Mouse (Mus musculus) gastrocnemius, postnatal 4 days (tissue): ENCODE data around the gene Tlx1. TPM values are rescaled to one million over a fixed set of nuclear protein-coding genes. Genes with fewer than 3 reads are reported as not detected.
A peak's percentile ranks its signal among the peaks of the same experiment; 100 is the strongest.

ENCODE experiments used
- DNase-seq, 2 experiments: peaks; one replicate each; pipeline ENCODE4 v3.0.0; 2021 to 2022; ENCODE audit warnings: low spot score in 2 of 2, mixed read lengths in 2 of 2
- total RNA-seq, 2 experiments: library from RNA; stranded (reverse); gene quantifications; 2 replicates each; pipeline ENCODE4 v1.2.3; 2021

The Tlx1 gene
- total RNA-seq, 2 experiments from 2014 or later, result 0.31 TPM; not detected in 1

DNA sequence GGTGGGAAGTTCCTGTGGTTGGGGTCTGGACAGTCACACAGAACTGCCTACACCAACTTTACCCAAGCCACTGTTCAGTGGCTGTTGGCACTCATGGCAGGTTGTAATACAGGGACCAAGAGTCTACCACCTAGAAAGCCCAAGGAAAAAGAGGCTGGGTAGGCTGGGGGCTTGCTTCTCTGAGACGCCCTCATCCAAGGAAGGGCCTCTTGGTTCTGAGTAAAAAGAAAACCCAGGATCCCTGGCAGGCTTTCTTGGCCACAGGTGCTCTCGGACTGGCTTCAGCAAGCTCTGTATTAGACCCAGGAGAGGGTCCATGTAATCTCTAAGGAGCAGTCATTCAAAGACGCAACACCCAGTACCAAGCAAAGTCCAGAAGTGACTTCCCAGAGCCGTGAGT lies 7.7 kb downstream of the Tlx1 start:
- no peak for DNase-seq

DNA sequence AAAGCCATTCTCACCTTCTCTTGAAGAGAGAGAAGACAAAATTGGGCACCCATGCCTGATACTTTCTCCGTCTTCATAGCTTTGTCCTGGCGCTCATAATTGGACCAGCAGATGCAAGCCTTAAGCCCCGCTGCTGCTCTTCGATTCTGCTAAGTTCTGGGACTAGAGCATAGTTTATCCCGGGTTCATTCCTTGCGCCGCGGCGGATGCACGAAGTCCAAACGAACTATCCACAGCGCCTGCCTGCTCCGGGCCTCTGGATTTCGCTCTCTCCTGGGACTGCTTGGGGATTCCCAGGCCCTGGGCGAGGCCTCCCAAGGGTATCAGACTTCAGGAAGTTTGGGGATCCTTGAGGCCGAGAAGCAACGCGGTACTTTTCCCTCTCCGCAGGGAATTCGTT lies 8.4 kb downstream of the Tlx1 start:
- DNase-seq, result no peak

DNA sequence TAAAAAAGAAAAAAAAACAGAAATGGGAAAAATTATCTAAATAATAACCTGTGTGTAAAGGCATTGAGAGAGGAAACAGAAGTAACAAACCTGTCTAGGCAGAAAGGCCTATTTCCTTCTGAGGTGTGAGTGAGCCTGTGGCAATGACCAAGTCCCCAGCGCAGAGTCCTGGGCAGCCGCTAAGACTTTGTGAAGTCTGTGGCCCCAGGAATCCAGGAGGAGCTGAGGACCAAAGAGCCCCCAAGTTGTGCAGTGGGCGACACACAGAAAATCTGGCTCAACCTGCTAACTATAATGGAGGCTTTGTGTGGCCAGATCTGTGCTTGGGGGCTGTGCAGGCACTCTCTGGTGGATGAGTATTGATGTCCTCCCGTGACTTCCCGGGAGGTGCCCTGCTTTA lies 9.0 kb downstream of the Tlx1 start:
- no peak for DNase-seq

DNA sequence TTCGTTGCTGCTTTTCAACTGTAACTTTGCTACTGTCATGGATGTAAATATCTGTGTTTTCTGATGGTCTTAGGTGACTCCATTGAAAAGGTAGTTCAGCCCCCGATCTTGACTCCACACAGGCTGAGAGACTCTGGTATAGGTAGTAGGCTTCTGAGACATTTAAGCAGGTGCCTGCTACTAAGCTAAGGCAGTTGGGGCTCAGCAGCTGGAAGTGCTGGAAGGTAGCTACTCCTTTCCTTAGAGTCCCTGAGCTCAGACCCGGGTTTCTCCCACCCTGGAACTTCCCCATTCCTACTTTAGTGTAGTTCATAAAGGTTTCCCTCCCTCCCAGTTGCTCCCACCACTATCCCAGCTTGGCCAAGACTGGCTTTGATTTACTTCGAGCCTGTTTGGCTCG lies 9.5 kb downstream of the Tlx1 start:
- no peak for DNase-seq

DNA sequence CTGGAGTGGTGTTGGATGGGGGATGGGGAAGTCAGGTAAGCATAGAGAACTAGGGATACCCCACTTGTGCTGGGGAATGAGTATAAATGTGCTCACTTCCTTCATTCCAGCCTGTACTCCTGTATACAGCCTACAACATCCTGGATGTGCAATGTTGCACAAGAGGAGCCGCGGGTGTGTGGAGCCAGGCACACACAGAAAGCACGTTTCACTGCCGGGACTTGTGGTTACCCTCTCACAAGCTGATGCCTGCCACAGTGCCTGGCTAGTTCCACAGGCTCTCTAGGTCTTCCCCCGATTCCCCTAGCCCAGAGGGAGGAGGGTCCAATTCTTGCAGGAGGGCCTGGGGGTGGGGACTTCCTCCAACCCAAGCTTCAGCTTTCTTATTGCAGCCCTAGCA lies 10.0 kb downstream of the Tlx1 start:
- no peak for DNase-seq

DNA sequence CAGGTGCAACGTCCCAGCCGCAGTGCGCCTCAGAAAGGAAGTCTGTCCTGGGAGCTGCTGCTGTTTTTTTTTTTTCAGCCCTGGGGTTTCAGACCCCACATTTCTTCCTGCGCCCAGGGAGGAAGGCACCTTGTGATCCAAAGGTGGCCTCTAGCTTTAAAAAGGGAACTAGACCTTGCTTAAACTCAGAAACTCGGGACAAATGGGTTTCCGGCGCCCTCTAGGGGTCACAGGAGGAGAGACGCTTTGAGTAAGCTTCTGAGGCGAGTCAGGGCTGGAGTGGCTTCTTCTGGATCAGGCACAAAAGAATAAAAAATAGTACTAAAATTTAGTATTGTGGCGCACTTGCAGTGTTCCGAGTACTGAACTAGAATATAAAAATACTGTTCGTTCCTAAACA lies 10.6 kb downstream of the Tlx1 start:
- peak in 1 of 2 experiments; percentile 63 for DNase-seq

DNA sequence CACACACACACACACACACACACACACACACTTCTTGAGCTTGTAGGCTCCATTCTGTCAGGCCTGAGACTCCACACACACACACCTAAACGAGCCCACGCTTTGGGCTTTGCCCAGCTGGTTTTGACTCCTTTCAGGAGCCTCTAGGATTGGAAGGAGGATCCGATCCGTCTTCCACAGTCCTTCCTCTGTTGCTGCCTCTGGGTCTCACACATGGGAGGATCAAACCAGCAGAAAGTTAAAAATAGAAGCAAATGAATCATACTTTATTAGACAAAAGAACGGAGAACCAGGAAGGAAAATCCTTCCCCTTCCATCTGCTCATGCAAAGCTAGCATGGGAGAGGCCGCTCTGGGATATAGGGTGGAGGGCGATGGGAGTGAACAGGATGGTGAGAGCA lies 11.7 kb downstream of the Tlx1 start:
- no peak for DNase-seq

DNA sequence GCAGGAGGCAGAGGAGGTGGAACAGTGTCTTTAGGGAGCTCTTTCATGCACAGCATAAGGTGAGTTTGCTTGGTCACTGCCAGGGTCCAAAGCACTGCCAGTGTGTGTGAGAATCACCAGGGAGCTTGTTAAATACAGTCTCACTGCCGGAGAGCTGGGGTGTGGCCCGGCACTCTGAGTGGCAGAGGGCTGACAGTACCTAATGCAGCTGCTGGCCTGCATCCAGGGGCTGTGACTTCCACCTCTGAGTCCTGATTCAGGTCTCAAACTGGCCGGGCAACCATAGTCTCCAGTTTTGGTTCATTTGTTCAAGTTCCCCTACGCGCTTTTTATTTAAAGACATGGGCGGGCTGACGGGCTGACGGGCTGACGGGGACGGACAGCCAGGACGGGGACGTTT lies 12.4 kb downstream of the Tlx1 start:
- DNase-seq, result no peak

DNA sequence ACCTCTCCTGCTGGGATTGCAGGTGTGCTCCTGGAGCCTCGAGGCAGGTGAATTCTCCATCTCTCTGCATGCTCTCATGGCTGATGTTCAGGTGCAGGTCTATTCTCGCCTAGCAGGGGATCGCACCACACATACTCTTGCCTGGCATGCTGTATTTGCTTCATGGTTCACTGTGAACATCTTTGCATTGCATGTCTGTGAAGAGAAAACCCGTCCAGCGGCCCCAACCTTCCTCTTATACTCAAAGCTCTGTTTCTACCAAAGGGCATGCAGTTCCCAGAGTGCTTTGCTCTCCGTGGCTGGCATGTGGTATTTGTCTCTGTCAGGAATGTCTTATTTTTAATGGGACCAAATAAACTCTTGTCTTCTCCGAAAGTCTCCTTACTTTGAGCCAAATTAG lies 20.0 kb downstream of the Tlx1 start:
- no peak for DNase-seq

DNA sequence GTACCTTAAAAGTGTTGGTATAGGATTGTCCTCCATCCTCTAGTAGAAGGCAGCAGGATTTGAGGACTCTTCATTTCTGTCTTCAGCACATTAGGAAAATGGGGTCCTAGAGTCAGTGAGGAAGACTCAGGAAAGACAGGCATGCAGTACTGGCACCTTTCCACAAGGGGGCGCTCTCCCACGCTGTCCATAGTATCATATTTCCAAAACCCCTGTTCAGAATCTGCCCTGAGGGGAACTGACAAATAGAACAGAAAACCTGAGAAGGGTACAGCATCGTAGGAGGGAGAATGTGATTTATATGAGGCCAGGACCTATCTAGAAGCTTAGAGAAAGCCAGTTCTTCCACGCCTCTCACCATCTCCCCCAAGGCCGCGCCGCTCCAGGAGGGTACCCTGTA lies 24.3 kb downstream of the Tlx1 start:
- no peak for DNase-seq

DNA sequence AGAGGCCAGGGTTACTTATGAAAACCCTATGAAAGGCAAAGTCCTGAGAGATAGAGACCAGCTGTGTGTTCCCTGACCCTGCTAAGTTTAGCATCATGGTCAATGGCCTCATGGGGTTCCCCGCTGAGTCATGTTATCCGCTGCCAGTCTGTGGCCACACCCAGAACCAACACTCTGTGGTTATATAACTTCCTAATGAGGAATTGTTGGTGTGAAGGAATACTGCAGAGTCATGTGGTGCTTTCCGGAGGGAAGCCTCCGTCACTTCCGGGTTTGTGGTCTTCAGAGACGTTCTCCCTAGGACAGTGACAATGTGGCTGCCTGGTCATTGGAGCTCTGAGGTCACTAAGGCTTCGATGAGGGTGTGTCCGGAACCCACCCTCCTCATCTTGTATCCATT lies 25.8 kb downstream of the Tlx1 start:
- no peak for DNase-seq

DNA sequence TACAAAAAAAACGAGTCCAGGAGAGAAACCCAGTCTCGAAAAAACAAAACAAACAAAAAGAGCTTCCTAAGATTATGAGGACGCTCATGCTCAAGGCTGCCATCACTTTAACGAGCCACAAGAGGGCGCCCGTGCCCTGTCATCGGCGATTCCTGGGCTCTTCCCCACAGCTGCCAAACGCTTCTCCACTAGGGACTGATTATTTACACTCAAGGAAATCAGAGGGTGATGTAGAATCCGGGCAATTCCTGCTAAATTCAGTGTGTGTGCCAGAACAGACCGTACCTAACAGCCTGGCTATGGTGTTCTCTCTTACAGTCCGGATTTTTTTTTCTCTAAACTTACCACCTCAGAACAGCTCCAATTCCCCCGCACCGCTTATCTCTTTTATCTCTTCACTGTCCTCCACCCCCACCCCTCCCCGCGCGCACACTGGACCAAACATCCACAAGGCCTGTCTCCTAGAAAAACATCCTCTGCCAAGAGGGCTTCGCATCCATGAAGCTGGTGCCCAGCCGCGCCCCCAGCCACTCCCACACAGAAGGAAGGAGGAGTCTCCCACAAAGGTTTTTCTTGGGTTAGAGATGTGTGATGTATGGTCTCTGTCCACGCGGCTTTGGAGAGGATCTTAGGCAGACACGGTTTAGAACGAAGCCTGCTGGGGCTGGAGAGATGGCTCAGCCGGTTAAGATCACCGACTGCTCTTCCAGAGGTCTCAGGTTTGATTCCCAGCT lies 26.7 kb downstream of the Tlx1 start:
- peak; percentile 52 to 75 for DNase-seq

DNA sequence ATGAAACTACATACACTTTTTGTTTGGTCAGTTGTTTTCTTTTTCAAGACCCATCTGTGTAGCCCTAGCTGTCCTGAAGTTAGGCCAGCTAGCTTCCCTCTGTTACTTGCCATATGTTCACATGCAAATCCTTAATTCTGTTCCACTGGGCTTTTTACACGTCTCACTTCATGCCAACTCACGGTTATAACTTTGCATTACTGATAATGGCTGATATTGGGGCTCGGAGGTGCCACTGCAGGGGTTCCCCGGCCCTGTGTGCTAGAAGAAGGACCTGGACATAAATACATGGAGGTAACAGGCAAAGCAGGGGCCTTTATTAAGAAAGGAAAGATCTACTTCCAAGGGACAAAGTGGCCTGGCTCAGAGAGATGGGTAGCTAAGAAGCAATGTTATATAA lies 29.0 kb downstream of the Tlx1 start:
- DNase-seq, result no peak

DNA sequence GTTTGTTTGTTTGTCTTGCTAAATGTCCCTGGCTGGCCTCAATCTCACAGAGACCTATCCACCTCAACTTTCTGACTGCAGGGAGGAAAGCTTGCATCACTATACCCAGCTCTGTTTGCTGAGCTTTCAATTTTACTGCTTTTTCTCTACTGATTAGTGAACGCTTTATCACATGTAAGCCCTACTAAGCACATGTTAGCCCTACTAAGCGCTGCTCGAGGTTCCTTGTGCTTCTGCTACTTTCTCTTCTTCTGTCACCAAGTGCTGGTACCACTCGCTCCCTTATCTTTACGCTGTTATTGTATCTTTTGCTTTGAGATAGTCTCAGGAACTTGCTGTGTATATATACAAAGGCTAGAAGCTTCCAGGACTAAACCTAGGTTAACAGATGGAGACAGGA lies 30.0 kb downstream of the Tlx1 start:
- no peak for DNase-seq

DNA sequence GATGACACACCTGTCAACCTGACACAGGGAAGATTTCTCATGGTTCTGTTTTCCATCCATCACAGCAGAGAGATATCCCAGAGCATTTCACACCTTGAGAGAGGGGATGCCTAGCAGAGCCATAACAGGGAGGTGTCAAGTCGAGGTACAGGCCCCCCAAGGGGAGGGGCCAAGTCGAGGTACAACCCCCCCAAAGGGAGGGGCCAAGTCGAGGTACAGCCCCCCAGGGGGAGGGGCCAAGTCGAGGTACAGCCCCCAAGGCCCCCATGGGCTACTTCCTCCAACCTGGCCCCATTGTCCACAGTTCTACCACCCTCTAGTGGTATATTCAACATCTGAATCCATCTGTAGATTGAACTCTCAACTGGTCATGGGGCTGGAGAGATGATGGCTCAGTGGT lies 44.2 kb downstream of the Tlx1 start:
- no peak for DNase-seq

DNA sequence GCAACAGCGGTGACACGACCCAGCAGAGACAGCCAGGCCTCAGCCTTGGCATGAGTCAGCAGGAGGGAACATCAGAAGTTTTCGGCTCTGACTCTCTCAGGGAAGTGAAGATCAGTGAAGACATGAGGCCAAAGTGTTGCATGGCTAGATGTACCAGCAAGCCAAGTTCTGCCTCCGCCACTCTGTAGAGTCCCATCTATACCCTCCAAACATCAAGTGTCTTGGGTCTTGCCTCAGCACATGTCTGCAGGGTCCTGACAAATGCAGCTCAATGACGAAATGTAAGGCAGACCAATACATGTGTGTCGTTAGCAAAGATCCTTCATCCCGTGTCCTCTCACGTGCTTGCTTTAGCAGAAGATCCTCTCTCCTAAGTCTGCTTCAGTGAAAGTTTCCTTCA lies 46.5 kb downstream of the Tlx1 start:
- DNase-seq, result no peak

DNA sequence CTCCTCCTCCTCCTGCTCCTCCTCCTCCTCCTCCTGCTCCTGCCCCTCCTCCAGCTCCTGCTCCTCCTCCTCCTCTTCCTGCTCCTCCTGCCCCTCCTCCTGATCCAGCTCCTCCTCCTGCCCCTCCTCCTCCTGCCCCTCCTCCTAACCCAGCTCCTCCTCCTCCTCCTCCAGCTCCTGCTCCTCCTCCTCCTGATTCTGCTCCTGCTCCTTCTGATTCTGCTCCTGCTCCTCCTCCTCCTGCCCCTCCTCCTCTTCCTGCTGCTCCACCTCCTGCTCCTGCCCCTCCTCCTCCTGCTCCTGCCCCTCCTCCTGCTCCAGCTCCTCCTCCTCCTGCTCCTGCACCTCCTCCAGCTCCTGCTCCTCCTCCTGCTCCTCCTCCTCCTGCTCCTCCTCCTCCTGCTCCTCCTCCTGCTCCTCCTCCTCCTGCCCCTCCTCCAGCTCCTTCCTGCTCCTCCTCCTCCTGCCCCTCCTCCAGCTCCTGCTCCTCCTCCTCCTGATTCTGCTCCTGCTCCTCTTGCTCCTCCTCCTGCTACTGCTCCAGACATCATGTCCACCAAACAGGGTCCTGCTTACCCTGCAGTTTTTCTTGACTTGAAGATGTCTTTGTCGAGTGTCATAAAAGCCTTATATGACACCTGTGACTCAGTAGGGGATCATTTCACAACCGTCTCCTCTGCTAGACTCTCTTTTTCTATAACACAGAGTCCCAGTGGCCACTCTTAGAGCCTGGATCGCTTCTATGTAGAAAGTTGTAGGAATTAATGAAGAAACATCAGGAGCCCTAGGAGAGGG lies 55.0 kb downstream of the Tlx1 start:
- no peak for DNase-seq

Other genes starting within 250 kb of the Tlx1 start
- gene Slf2, start 219.5 kb upstream of the Tlx1 start, total RNA-seq, result 10 to 100 TPM; 46.8 to 52.4 TPM
- 1 to 10 TPM; 2.5 to 3.4 TPM for gene Sema4g, start 161.6 kb upstream of the Tlx1 start, total RNA-seq
- gene Twnk, start 145.0 kb upstream of the Tlx1 start, total RNA-seq, result 10 to 100 TPM; 14.6 to 14.9 TPM
- gene Mrpl43, start 144.2 kb upstream of the Tlx1 start, total RNA-seq, result 10 to 100 TPM; 34.8 to 37.5 TPM
- gene Lzts2, start 136.3 kb upstream of the Tlx1 start, total RNA-seq, result 10 to 100 TPM; 58.5 to 59.4 TPM
- 1 to 10 TPM; 1.2 to 2.0 TPM for gene Pdzd7, start 105.0 kb upstream of the Tlx1 start, total RNA-seq
- gene Sfxn3, start 103.2 kb upstream of the Tlx1 start, total RNA-seq, result 10 to 100 TPM; 24.1 to 25.2 TPM
- gene Kazald1, start 75.4 kb upstream of the Tlx1 start, total RNA-seq, result 1 to 10 TPM; 8.0 to 8.9 TPM
- 10 to 100 TPM; 24.2 to 26.0 TPM for gene Lbx1, start 85.1 kb downstream of the Tlx1 start, total RNA-seq
- 10 to 100 TPM; 39.6 to 43.8 TPM for gene Btrc, start 213.1 kb downstream of the Tlx1 start, total RNA-seq